Mouse (Mus musculus): Measurements from ENCODE around the gene Nr6a1.

- no peak for TF ChIP-seq POLR2A (IDR thresholded peaks at IDR 0.05; ENCODE audit: extremely low read depth, insufficient read depth, low read length)
- TF ChIP-seq CTCF (IDR thresholded peaks at IDR 0.05; ENCODE audit: extremely low read depth, insufficient read depth, low read length) = no peak
Observed at GRCm38 (mm10) chr2:38939047-38939446, 11.6 kb upstream of the Nr6a1 start.
